Mouse (Mus musculus): ENCODE results near the gene Gm17387. TPM values are rescaled to one million over a fixed set of nuclear protein-coding genes. Genes with fewer than 3 reads are reported as not detected.

The Gm17387 gene
- polyA plus RNA-seq, 1 experiment from 2014 or later = not detected

GRCm38 (mm10) chr7:141040867-141041606, 12.1 kb downstream of the Gm17387 start:
- H3K9me3 ChIP-seq (replicated peaks) = no peaks in the 10 kb centered on the region

GRCm38 (mm10) chr7:141041661-141042060, 12.7 kb downstream of the Gm17387 start:
- no peaks in the 10 kb centered on the region for H3K9me3 ChIP-seq (replicated peaks)
- no peak overlapping the region for H3K4me3 ChIP-seq
- H3K27me3 ChIP-seq = no peaks in the 10 kb centered on the region
- ATAC-seq = peak; percentile 70; the same call in 1 of the 2 replicates
- H3K27ac ChIP-seq = peak overlapping the region; percentile 37; the same call in 1 of the 2 replicates
- WGBS = 28% methylated on average over 5 of the region's 5 CpGs
- H3K4me1 ChIP-seq = no peaks in the 10 kb centered on the region
- H3K36me3 ChIP-seq (ENCODE audit: poor library complexity, severe bottlenecking) = no peaks in the 10 kb centered on the region
- H3K4me2 ChIP-seq = no peak overlapping the region
- no peak overlapping the region for H3K9ac ChIP-seq

More at GRCm38 (mm10) chr7:141040867-141041606, 12.1 kb downstream of the Gm17387 start:
- Histone ChIP-seq H3K4me3 (no peak overlapping the region), H3K9ac (no peak overlapping the region), H3K4me1 (no peaks in the 10 kb centered on the region), H3K27ac (peak overlapping the region; percentile 37; the same call in 1 of the 2 replicates), H3K4me2 (no peak overlapping the region), H3K36me3 (ENCODE audit: poor library complexity, severe bottlenecking) (no peaks in the 10 kb centered on the region), H3K27me3 (no peaks in the 10 kb centered on the region)
- no peak for ATAC-seq
- WGBS = 44% methylated on average over 6 of the region's 9 CpGs

DNA sequence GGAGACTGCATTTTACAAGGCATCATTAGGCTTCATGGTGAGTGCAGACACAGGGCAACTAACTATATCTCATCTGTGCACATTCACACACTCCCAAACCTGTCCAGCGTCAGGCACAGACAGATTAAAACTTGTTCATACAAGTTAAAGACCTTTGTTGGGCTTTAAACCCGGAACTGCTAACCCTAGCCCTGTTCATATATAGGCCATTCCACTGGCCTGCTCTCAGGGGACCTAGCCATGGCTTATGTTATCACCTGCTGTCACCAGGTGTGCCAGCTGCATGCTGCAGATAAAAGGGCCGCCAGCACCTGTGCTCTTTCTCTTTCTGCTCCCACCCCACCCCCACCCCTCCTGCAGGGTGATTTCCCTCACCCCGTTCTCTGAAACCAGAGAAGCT, 13.6 kb downstream of the Gm17387 start:
- Histone ChIP-seq H3K27me3 (no peaks in the 10 kb centered on the region), H3K27ac (no peak overlapping the region), H3K4me3 (no peak overlapping the region), H3K4me2 (no peak overlapping the region), H3K36me3 (ENCODE audit: poor library complexity, severe bottlenecking) (no peaks in the 10 kb centered on the region), H3K4me1 (no peaks in the 10 kb centered on the region), H3K9ac (no peak overlapping the region), H3K9me3 (replicated peaks) (no peaks in the 10 kb centered on the region)
- ATAC-seq = no peak
- 51% methylated on average over 4 of the region's 4 CpGs for WGBS

GRCm38 (mm10) chr7:141046931-141047580, 18.1 kb downstream of the Gm17387 start:
- no peak for ATAC-seq
- peak overlapping the region; percentile 70 for H3K4me2 ChIP-seq
- H3K4me3 ChIP-seq = no peak overlapping the region
- no peaks in the 10 kb centered on the region for H3K36me3 ChIP-seq (ENCODE audit: poor library complexity, severe bottlenecking)
- H3K9me3 ChIP-seq (replicated peaks) = no peaks in the 10 kb centered on the region; the same call in 1 of the 2 replicates
- H3K9ac ChIP-seq = peak overlapping the region; percentile 57; the same call in 1 of the 2 replicates
- no peak overlapping the region for H3K27ac ChIP-seq
- WGBS = 77% methylated on average over 6 of the region's 6 CpGs
- no peaks in the 10 kb centered on the region for H3K27me3 ChIP-seq
- H3K4me1 ChIP-seq = peaks cover 7% of the 10 kb centered on the region

DNA sequence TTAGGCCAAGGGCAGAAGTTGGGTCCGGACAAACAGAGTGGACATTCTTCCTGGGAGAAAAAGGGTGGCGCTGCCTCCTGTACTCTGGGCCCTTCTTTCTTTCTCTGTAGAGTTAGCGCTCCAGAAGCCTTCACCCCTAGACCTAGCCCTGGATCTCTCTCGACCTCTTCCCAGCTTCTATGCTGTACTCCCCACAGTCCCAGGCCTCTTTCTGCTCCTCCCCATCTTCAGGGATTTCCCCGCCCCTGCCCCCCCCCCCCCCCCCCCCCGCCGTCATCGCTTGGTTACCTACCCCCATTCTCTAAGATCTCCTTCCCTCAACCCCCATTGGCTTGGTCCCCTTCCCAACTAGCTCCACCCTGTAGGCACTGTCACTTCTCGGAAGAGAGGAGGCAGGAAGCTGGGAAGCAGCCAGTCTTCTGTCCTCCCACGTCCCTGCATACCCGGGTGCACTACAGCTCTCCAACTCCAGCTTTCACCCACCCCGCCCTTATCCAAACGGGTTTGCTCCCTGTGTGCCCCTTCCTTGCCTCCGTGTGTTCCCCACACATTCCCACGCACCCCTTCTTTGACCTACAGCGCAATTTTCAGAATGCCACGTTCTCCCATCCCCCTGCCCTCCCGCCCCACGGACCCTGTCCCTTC, 18.8 kb downstream of the Gm17387 start:
- ATAC-seq = peak; percentile 84
- Histone ChIP-seq H3K4me3 (peak overlapping the region; percentile 38), H3K36me3 (ENCODE audit: poor library complexity, severe bottlenecking) (no peaks in the 10 kb centered on the region), H3K4me1 (peaks cover 7% of the 10 kb centered on the region), H3K9me3 (replicated peaks) (no peaks in the 10 kb centered on the region; the same call in 1 of the 2 replicates), H3K9ac (peak overlapping the region; percentile 57), H3K4me2 (peak overlapping the region; percentile 70), H3K27me3 (no peaks in the 10 kb centered on the region), H3K27ac (peak overlapping the region; percentile 66)
- 7% methylated on average over 15 of the region's 19 CpGs for WGBS

DNA sequence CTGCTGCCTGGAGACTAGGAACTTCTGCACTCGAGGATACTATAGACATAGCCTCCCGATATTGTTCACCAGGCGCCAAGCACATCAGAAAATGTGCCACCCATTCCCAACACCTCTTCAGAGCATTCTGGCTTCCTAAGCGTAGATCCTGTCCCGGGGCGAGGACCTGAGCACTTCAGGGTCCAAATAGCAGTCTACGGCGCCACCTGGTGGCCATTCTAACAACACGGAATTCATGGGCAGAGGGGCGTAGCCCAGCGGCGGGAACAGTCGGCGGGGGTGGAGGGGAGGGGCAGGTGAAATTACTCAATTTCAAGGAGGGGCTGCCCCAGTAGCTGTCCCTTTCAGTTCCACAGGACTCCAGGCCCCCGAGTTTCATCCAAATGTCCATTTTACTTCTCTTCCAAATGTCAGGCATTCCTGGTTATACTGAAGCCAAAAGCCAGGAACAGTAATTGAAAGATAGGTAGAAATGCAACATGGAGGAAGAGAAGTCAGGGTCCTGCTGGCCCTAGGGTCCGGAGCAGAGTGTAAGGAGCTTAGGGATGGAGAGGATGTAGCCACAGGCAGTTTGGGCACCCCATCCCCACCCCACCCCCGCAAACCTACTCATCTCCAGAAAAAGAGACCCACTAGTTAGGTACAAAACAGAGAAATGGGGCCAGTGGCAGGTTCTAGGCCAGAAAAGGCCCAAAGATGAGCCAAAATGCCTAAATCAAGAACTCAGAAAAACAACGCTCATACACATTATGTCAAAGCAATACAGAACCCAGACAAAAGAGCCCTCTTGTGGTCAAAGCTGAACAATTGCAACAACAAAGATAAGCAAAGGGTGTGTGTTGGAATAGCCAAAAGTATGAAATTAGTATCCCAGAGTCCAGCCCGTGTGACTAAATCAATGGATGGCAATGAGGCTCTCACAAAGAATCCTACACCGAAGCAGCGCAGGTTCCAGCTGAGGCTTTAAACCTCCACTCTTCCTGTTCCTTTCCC, 19.6 kb downstream of the Gm17387 start:
- peak overlapping the region; percentile 38 for H3K4me3 ChIP-seq
- no peaks in the 10 kb centered on the region; the same call in 1 of the 2 replicates for H3K9me3 ChIP-seq (replicated peaks)
- H3K9ac ChIP-seq = peak overlapping the region; percentile 57
- peak overlapping the region; percentile 70 for H3K4me2 ChIP-seq
- H3K27ac ChIP-seq = peak overlapping the region; percentile 66
- H3K36me3 ChIP-seq (ENCODE audit: poor library complexity, severe bottlenecking) = no peaks in the 10 kb centered on the region
- peaks cover 7% of the 10 kb centered on the region for H3K4me1 ChIP-seq
- H3K27me3 ChIP-seq = no peaks in the 10 kb centered on the region; the same call in 1 of the 2 replicates
- peak; percentile 92 for ATAC-seq
- 10% methylated on average over 21 of the region's 21 CpGs for WGBS

GRCm38 (mm10) chr7:141049326-141049725, 20.4 kb downstream of the Gm17387 start:
- no peak overlapping the region for H3K4me2 ChIP-seq
- H3K4me1 ChIP-seq = peaks cover 7% of the 10 kb centered on the region
- H3K27me3 ChIP-seq = no peaks in the 10 kb centered on the region; the same call in 1 of the 2 replicates
- H3K9me3 ChIP-seq (replicated peaks) = no peaks in the 10 kb centered on the region; the same call in 1 of the 2 replicates
- no peaks in the 10 kb centered on the region for H3K36me3 ChIP-seq (ENCODE audit: poor library complexity, severe bottlenecking)
- H3K27ac ChIP-seq = no peak overlapping the region
- H3K9ac ChIP-seq = no peak overlapping the region
- 92% methylated on average over 2 of the region's 2 CpGs for WGBS
- ATAC-seq = no peak
- no peak overlapping the region for H3K4me3 ChIP-seq

DNA sequence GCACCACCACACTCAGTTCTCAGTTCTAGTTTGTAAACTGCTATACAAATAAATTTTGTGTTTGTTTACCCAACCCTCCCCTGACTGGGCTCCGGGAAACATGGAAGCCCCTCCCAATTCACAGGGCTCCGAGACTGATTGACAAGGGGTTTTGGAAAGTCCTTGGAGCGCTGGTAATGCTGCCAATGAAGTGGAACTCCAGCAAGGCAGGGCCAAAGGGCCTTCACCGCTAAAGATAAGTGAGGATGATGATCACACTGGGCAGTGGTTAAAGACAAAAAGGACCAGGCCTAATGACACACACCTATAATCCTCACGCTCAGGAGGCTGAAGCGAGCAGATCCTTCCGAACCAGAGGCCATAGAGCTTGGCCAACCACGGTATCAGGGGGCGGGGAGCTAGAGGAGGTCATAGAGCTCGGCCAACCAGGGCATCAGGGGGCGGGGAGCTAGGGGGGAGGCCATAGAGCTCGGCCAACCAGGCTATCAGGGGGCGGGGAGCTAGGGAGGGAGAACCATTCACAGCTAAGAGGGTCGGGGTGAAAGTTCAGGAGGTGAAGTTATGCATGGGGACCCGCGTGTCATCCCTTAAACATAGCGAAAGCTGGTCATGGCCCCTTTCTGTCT, 22.2 kb downstream of the Gm17387 start:
- no peaks in the 10 kb centered on the region for H3K36me3 ChIP-seq (ENCODE audit: poor library complexity, severe bottlenecking)
- peaks cover 7% of the 10 kb centered on the region for H3K4me1 ChIP-seq
- H3K27ac ChIP-seq = no peak overlapping the region
- H3K4me3 ChIP-seq = no peak overlapping the region
- H3K4me2 ChIP-seq = no peak overlapping the region
- no peaks in the 10 kb centered on the region; the same call in 1 of the 2 replicates for H3K27me3 ChIP-seq
- H3K9me3 ChIP-seq (replicated peaks) = no peaks in the 10 kb centered on the region; the same call in 1 of the 2 replicates
- WGBS = 70% methylated on average over 17 of the region's 17 CpGs
- no peak overlapping the region for H3K9ac ChIP-seq
- ATAC-seq = no peak

GRCm38 (mm10) chr7:141052016-141052415, 23.1 kb downstream of the Gm17387 start:
- no peak for ATAC-seq

DNA sequence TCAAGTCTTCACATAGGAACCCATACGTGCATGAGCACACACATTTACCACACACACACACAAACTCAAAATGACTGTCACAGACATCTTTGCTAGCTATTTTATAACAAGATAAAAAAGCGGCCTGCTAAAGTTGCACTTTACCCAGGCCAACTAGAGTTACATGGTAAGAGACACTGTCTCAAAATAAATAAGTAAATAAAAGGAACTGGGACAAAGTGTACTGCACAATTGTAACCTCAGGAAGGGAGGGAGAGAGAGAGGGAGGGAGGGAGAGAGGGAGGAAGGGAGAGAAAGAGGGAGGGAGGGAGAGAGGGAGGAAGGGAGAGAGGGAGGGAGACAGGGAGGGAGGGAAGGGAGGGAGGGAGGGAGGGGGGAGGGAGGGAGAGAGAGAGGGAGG, 23.5 kb downstream of the Gm17387 start:
- H3K4me2 ChIP-seq = no peak overlapping the region
- H3K9ac ChIP-seq = no peak overlapping the region
- H3K9me3 ChIP-seq (replicated peaks) = no peaks in the 10 kb centered on the region; the same call in 1 of the 2 replicates
- 84% methylated on average over 2 of the region's 2 CpGs for WGBS
- H3K27me3 ChIP-seq = no peaks in the 10 kb centered on the region; the same call in 1 of the 2 replicates
- H3K36me3 ChIP-seq (ENCODE audit: poor library complexity, severe bottlenecking) = no peaks in the 10 kb centered on the region
- H3K4me1 ChIP-seq = peaks cover 7% of the 10 kb centered on the region
- H3K27ac ChIP-seq = no peak overlapping the region
- no peak overlapping the region for H3K4me3 ChIP-seq
- ATAC-seq = no peak

More at GRCm38 (mm10) chr7:141052016-141052415, 23.1 kb downstream of the Gm17387 start:
- H3K4me2 ChIP-seq = no peak overlapping the region
- no peaks in the 10 kb centered on the region; the same call in 1 of the 2 replicates for H3K9me3 ChIP-seq (replicated peaks)
- H3K27me3 ChIP-seq = no peaks in the 10 kb centered on the region; the same call in 1 of the 2 replicates
- no peak overlapping the region for H3K4me3 ChIP-seq
- H3K4me1 ChIP-seq = peaks cover 7% of the 10 kb centered on the region
- H3K9ac ChIP-seq = no peak overlapping the region
- H3K36me3 ChIP-seq (ENCODE audit: poor library complexity, severe bottlenecking) = no peaks in the 10 kb centered on the region
- 92% methylated on average over 4 of the region's 4 CpGs for WGBS
- no peak overlapping the region for H3K27ac ChIP-seq

DNA sequence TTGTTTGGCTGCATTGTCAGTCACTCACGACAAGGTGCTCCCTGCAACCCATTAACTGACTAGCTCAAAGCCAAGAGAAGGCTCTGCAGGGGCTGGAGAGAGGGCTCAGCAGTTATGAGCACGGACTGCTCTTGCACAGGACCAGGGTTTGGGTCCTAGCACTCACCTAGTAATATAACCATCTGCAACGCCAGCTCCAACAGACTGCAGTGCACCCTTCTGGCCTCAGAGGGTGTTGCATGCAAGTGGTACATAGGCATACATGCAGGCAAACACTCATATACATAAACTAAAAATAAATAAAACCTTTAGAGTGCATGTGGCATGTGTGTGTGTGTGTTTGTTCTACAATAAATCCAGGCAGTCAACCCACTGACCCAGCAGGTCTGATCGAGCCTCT, 26.9 kb downstream of the Gm17387 start:
- H3K9me3 ChIP-seq (replicated peaks) = no peaks in the 10 kb centered on the region
- peaks cover 9% of the 10 kb centered on the region for H3K4me1 ChIP-seq
- ATAC-seq = no peak
- no peak overlapping the region for H3K27ac ChIP-seq
- 88% methylated on average over 4 of the region's 4 CpGs for WGBS
- H3K4me2 ChIP-seq = no peak overlapping the region
- H3K4me3 ChIP-seq = no peak overlapping the region
- no peaks in the 10 kb centered on the region for H3K36me3 ChIP-seq (ENCODE audit: poor library complexity, severe bottlenecking)
- no peak overlapping the region for H3K9ac ChIP-seq
- H3K27me3 ChIP-seq = no peaks in the 10 kb centered on the region; the same call in 1 of the 2 replicates
